Mouse (Mus musculus): ENCODE measurements at regions not wholly inside any gene's neighbourhood (a gene's known extent, or its start where the extent isn't known, plus 50 kb on each side); places are given as distances from the start of the nearest gene placed in this dataset.

DNA sequence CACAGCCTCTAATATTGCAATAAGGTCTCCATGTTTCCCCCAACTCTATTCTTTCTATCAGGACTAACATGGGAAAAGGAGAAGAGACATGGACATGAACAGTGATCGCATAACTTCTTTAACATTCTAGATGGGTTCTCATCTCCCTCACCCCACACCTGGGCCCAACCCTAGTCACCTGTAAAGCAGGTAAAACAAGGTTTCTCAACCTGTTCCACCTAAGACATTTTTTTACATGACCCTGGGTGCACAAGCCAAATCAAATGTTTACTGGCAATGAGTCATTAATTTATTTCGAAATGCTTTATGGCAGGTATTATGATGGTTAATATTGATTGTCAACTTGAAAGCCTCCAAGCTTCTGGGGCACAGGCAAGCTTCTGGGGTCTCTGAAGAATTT lies 640.4 kb downstream of the Sox6 start:
- no peak for DNase-seq

DNA sequence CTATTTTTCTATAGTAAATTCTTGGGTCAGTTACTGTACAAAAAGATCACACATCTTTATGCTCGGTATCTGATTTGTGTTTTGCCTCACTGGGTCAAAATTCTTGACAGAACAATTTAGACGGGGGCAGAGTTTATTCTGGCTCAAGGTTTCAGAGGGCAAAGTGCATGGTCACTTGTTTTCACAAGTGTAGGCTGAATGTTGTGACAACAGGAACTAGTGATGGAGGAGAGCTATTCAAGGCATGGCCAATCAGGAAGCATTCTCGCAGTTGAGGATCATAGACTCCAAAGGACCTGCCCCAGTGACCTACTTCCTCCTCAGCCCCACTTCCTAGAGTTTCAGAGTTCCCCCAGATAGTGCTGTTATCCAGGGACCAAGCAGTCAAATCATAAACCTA lies 639.1 kb downstream of the Sox6 start:
- no peak for DNase-seq

DNA sequence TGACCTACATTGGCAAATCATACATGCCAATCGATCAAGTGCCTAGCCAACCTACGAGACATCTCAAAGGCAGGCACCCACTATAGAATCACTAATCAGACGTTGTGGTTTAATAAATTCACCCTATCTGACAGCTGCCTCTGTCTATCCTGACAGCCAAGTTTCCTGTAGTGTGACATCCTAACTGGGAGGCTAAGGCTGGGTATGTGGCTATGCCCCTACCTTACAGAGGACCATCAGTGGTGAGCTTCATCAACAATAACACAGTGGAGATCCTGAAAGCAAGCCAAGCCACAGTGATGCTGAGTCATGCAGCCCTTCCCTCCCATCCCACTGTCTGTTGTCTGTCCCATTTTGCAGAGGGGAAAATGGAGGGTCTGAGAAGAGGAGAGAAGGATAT lies 630.7 kb downstream of the Sox6 start:
- DNase-seq = no peak

- DNase-seq = no peak
Measured at GRCm38 (mm10) chr7:115408915-115409314, 629.7 kb downstream of the Sox6 start.

GRCm38 (mm10) chr7:115410501-115411230 lies 627.9 kb downstream of the Sox6 start:
- DNase-seq = no peak

DNA sequence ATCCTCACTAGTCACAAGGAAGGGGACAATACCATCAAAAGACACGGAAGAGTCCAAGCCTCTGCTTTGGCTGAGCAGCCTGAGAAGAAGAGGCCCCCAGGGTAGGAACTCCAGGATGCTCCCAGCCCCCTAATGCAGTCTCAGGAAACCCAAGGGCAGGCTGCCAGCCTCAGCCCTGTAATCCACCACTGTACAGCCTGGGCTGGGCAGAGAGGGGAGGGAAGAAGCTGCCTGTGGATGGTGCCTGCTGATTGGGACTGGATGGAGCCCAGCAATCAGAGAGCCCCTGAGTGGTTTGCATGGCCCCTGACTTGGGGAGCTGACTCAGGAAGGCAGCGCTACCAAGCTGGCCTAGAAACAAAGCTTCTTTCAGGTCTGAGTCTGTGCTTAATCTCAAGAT lies 627.1 kb downstream of the Sox6 start:
- no peak for DNase-seq

GRCm38 (mm10) chr7:115415147-115415561 lies 623.4 kb downstream of the Sox6 start:
- no peak for DNase-seq
